Mouse (Mus musculus): ENCODE results near the gene Clec2g. TPM values are rescaled to one million over a fixed set of nuclear protein-coding genes. Genes with fewer than 3 reads are reported as not detected.
"Not testable (repeated sequence)": the region's sequence is repeated elsewhere in the genome, so short reads cannot be mapped to it uniquely, and the experiment has no call there.

Gene Clec2g
- polyA plus RNA-seq, 1 experiment: 0.70 TPM

- peaks cover 13% of the 10 kb centered on the region for H3K4me1 ChIP-seq (ENCODE audit: control insufficient read depth, insufficient read depth, low read length)
- TF ChIP-seq CTCF (IDR thresholded peaks at IDR 0.05; ENCODE audit: insufficient read depth, low read length) (no peak), POLR2A (IDR thresholded peaks at IDR 0.05; ENCODE audit: borderline replicate concordance, extremely low read depth, low read depth, low read length) (no peak)
- H3K4me3 ChIP-seq (replicated peaks; ENCODE audit: extremely low read depth, low read depth, low read length): no peak overlapping the region
- DNase-seq: no peak
- WGBS: 65% methylated on average over 4 of the region's 4 CpGs
These were observed 60.2 kb downstream of the Clec2g start for GRCm38 (mm10) chr6:128994336-128994735.

GRCm38 (mm10) chr6:128994742-128995141 lies 60.6 kb downstream of the Clec2g start:
- H3K4me3 ChIP-seq (replicated peaks; ENCODE audit: extremely low read depth, low read depth, low read length): no peak overlapping the region
- no peak for DNase-seq
- 64% methylated on average over 5 of the region's 5 CpGs for WGBS
- TF ChIP-seq CTCF (IDR thresholded peaks at IDR 0.05; ENCODE audit: insufficient read depth, low read length) (no peak), POLR2A (IDR thresholded peaks at IDR 0.05; ENCODE audit: borderline replicate concordance, extremely low read depth, low read depth, low read length) (no peak)
- peaks cover 13% of the 10 kb centered on the region for H3K4me1 ChIP-seq (ENCODE audit: control insufficient read depth, insufficient read depth, low read length)

- 73% methylated on average over 7 of the region's 7 CpGs for WGBS
- no peak for TF ChIP-seq POLR2A (IDR thresholded peaks at IDR 0.05; ENCODE audit: borderline replicate concordance, extremely low read depth, low read depth, low read length)
- TF ChIP-seq CTCF (IDR thresholded peaks at IDR 0.05; ENCODE audit: insufficient read depth, low read length): no peak
- DNase-seq: no peak
- H3K4me1 ChIP-seq (ENCODE audit: control insufficient read depth, insufficient read depth, low read length): peaks cover 13% of the 10 kb centered on the region
- H3K4me3 ChIP-seq (replicated peaks; ENCODE audit: extremely low read depth, low read depth, low read length): no peak overlapping the region
These were observed 61.3 kb downstream of the Clec2g start for GRCm38 (mm10) chr6:128995250-128996053.

- WGBS: 50% methylated on average over 3 of the region's 3 CpGs
- TF ChIP-seq CTCF (IDR thresholded peaks at IDR 0.05; ENCODE audit: insufficient read depth, low read length) (no peak), POLR2A (IDR thresholded peaks at IDR 0.05; ENCODE audit: borderline replicate concordance, extremely low read depth, low read depth, low read length) (no peak)
These were observed 62.0 kb downstream of the Clec2g start for GRCm38 (mm10) chr6:128996054-128996767.

GRCm38 (mm10) chr6:128996768-128997442 lies 62.7 kb downstream of the Clec2g start:
- WGBS: 53% methylated on average over 13 of the region's 13 CpGs
- TF ChIP-seq CTCF (IDR thresholded peaks at IDR 0.05; ENCODE audit: insufficient read depth, low read length): no peak
- no peak for TF ChIP-seq POLR2A (IDR thresholded peaks at IDR 0.05; ENCODE audit: borderline replicate concordance, extremely low read depth, low read depth, low read length)
- Histone ChIP-seq H3K4me1 (ENCODE audit: control insufficient read depth, insufficient read depth, low read length) (peaks cover 13% of the 10 kb centered on the region), H3K4me3 (replicated peaks; ENCODE audit: extremely low read depth, low read depth, low read length) (no peak overlapping the region)
- DNase-seq: no peak

More at GRCm38 (mm10) chr6:128996054-128996767, 62.0 kb downstream of the Clec2g start:
- no peak for DNase-seq
- H3K4me3 ChIP-seq (replicated peaks; ENCODE audit: extremely low read depth, low read depth, low read length): no peak overlapping the region
- peaks cover 13% of the 10 kb centered on the region for H3K4me1 ChIP-seq (ENCODE audit: control insufficient read depth, insufficient read depth, low read length)

- no peak overlapping the region for H3K4me3 ChIP-seq (replicated peaks; ENCODE audit: extremely low read depth, low read depth, low read length)
- no peak for DNase-seq
- WGBS: 86% methylated on average over 2 of the region's 2 CpGs
- no peak for TF ChIP-seq POLR2A (IDR thresholded peaks at IDR 0.05; ENCODE audit: borderline replicate concordance, extremely low read depth, low read depth, low read length)
- TF ChIP-seq CTCF (IDR thresholded peaks at IDR 0.05; ENCODE audit: insufficient read depth, low read length): no peak
- H3K4me1 ChIP-seq (ENCODE audit: control insufficient read depth, insufficient read depth, low read length): peaks cover 2% of the 10 kb centered on the region; the same call in 1 of the 2 replicates
These were observed 67.2 kb downstream of the Clec2g start for GRCm38 (mm10) chr6:129001392-129001791.

- Histone ChIP-seq H3K4me1 (ENCODE audit: control insufficient read depth, insufficient read depth, low read length) (no peaks in the 10 kb centered on the region), H3K4me3 (replicated peaks; ENCODE audit: extremely low read depth, low read depth, low read length) (no peak overlapping the region)
- no peak for DNase-seq
- no peak for TF ChIP-seq CTCF (IDR thresholded peaks at IDR 0.05; ENCODE audit: insufficient read depth, low read length)
- WGBS: 88% methylated on average over 8 of the region's 8 CpGs
These were observed 74.4 kb downstream of the Clec2g start for GRCm38 (mm10) chr6:129008552-129008951.

GRCm38 (mm10) chr6:129009846-129010504 lies 75.8 kb downstream of the Clec2g start:
- not testable (repeated sequence) for DNase-seq; H3K4me1 ChIP-seq (ENCODE audit: control insufficient read depth, insufficient read depth, low read length); H3K4me3 ChIP-seq (replicated peaks; ENCODE audit: extremely low read depth, low read depth, low read length)
- WGBS: 57% methylated on average over 7 of the region's 7 CpGs

- no peak for TF ChIP-seq CTCF (IDR thresholded peaks at IDR 0.05; ENCODE audit: insufficient read depth, low read length)
- Histone ChIP-seq H3K4me1 (ENCODE audit: control insufficient read depth, insufficient read depth, low read length) (no peaks in the 10 kb centered on the region), H3K4me3 (replicated peaks; ENCODE audit: extremely low read depth, low read depth, low read length) (no peak overlapping the region)
- no peak for DNase-seq
- WGBS: 86% methylated on average over 3 of the region's 3 CpGs
These were observed 76.3 kb downstream of the Clec2g start for GRCm38 (mm10) chr6:129010505-129010873.

- not testable (repeated sequence) for H3K4me3 ChIP-seq (replicated peaks; ENCODE audit: extremely low read depth, low read depth, low read length); DNase-seq; H3K4me1 ChIP-seq (ENCODE audit: control insufficient read depth, insufficient read depth, low read length)
- 97% methylated on average over 20 of the region's 23 CpGs for WGBS
These were observed 77.8 kb downstream of the Clec2g start for GRCm38 (mm10) chr6:129012012-129012411.
